Mouse (Mus musculus): ENCODE measurements around the gene Adora1. TPM values are rescaled to one million over a fixed set of nuclear protein-coding genes. Genes with fewer than 3 reads are reported as not detected.
A peak's percentile ranks its signal among the peaks of the same experiment; 100 is the strongest.

Gene Adora1
- polyA plus RNA-seq, 1 experiment from 2014 or later = 8.4 TPM

- Histone ChIP-seq H3K27ac (ENCODE audit: low read length) (no peak overlapping the region), H3K9me3 (ENCODE audit: control insufficient read depth, low read length) (no peaks in the 10 kb centered on the region), H3K4me3 (ENCODE audit: low read length) (no peak overlapping the region), H3K27me3 (ENCODE audit: control insufficient read depth, insufficient read depth, low read depth, low read length) (no peaks in the 10 kb centered on the region), H3K36me3 (ENCODE audit: control insufficient read depth, insufficient read depth, low read length) (no peaks in the 10 kb centered on the region), H3K4me1 (replicated peaks; ENCODE audit: control insufficient read depth, insufficient read depth, low read length) (peaks cover 2% of the 10 kb centered on the region; the same call in 1 of the 2 replicates), H3K4me2 (ENCODE audit: low read depth, low read length) (no peak overlapping the region), H3K9ac (ENCODE audit: low read length) (no peak overlapping the region)
- no peak for ATAC-seq (ENCODE audit: low read depth)
- 63% methylated on average over 2 of the region's 2 CpGs for WGBS
Observed at GRCm38 (mm10) chr1:134200481-134200880, 34.8 kb downstream of the Adora1 start.

GRCm38 (mm10) chr1:134198197-134198995 lies 36.8 kb downstream of the Adora1 start:
- Histone ChIP-seq H3K9me3 (ENCODE audit: control insufficient read depth, low read length) (no peaks in the 10 kb centered on the region), H3K9ac (ENCODE audit: low read length) (no peak overlapping the region), H3K4me1 (replicated peaks; ENCODE audit: control insufficient read depth, insufficient read depth, low read length) (peaks cover 2% of the 10 kb centered on the region; the same call in 1 of the 2 replicates), H3K36me3 (ENCODE audit: control insufficient read depth, insufficient read depth, low read length) (no peaks in the 10 kb centered on the region), H3K4me3 (ENCODE audit: low read length) (no peak overlapping the region), H3K4me2 (ENCODE audit: low read depth, low read length) (no peak overlapping the region), H3K27ac (ENCODE audit: low read length) (no peak overlapping the region), H3K27me3 (ENCODE audit: control insufficient read depth, insufficient read depth, low read depth, low read length) (no peaks in the 10 kb centered on the region)
- WGBS = 62% methylated on average over 12 of the region's 12 CpGs
- ATAC-seq (ENCODE audit: low read depth) = no peak

DNA sequence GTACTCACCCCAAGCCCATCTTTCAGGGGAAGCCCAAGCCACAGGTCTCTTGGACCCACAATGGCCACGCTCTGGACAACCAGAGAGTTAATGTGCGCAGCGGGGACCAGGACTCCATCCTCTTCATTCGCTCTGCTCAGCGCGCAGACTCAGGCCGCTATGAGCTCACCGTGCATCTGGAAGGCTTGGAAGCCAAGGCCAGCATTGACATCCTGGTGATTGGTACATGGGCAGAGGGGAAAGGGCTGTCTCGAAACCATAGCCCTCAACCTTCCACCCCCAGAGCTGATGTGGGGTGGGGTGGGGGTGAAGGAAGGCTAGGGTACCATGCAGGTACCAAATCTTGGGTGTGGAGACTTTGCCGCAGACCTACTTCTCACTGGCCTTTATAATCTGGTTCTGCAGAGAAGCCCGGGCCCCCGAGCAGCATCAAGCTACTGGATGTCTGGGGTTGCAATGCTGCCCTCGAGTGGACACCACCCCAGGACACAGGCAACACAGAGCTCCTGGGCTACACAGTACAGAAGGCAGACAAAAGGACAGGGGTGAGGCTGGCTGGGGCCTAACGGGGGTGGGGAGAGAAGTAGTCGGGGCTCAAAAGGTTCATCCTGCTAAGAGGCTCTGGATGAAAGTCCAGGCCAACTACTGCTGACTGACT lies 37.8 kb downstream of the Adora1 start:
- Histone ChIP-seq H3K4me3 (ENCODE audit: low read length) (no peak overlapping the region), H3K9ac (ENCODE audit: low read length) (no peak overlapping the region), H3K4me1 (replicated peaks; ENCODE audit: control insufficient read depth, insufficient read depth, low read length) (peaks cover 2% of the 10 kb centered on the region; the same call in 1 of the 2 replicates), H3K27me3 (ENCODE audit: control insufficient read depth, insufficient read depth, low read depth, low read length) (no peaks in the 10 kb centered on the region), H3K4me2 (ENCODE audit: low read depth, low read length) (no peak overlapping the region), H3K9me3 (ENCODE audit: control insufficient read depth, low read length) (no peaks in the 10 kb centered on the region), H3K36me3 (ENCODE audit: control insufficient read depth, insufficient read depth, low read length) (no peaks in the 10 kb centered on the region), H3K27ac (ENCODE audit: low read length) (no peak overlapping the region)
- ATAC-seq (ENCODE audit: low read depth) = no peak
- 84% methylated on average over 15 of the region's 15 CpGs for WGBS

DNA sequence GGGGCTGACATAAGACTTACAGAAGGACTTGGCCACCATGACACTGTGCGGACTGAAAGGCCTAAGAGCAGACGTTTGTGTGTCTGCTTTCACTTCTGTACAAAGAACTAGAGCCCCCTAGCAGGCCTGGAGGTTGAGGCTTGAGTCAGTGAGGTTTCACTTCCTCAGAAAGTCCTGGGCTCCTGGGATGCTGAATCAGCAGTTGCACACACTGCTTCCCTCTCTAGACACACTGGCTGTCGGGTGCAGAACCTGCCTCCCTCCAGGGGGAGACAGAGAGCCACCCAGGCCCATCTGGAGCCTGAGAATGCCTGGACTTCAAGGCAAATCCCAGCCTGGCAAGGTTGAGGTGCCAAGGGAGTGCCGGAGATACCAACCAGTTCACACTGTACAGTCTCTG lies 38.8 kb downstream of the Adora1 start:
- ATAC-seq (ENCODE audit: low read depth) = 0 out of 2 replicates have a peak, but pooled peaks have one; percentile 15
- Histone ChIP-seq H3K27ac (ENCODE audit: low read length) (no peak overlapping the region), H3K9ac (ENCODE audit: low read length) (no peak overlapping the region)

GRCm38 (mm10) chr1:134195979-134196378 lies 39.3 kb downstream of the Adora1 start:
- 33% methylated on average over 4 of the region's 4 CpGs for WGBS
- Histone ChIP-seq H3K9ac (ENCODE audit: low read length) (no peak overlapping the region), H3K4me1 (replicated peaks; ENCODE audit: control insufficient read depth, insufficient read depth, low read length) (peaks cover 2% of the 10 kb centered on the region; the same call in 1 of the 2 replicates), H3K4me3 (ENCODE audit: low read length) (no peak overlapping the region), H3K27ac (ENCODE audit: low read length) (peak overlapping the region; percentile 34; the same call in 1 of the 2 replicates), H3K9me3 (ENCODE audit: control insufficient read depth, low read length) (no peaks in the 10 kb centered on the region), H3K36me3 (ENCODE audit: control insufficient read depth, insufficient read depth, low read length) (no peaks in the 10 kb centered on the region), H3K27me3 (ENCODE audit: control insufficient read depth, insufficient read depth, low read depth, low read length) (no peaks in the 10 kb centered on the region), H3K4me2 (ENCODE audit: low read depth, low read length) (no peak overlapping the region)
- ATAC-seq (ENCODE audit: low read depth) = peak; percentile 20; the same call in 1 of the 2 replicates

More for the DNA sequence above, 38.8 kb downstream of the Adora1 start:
- peaks cover 2% of the 10 kb centered on the region; the same call in 1 of the 2 replicates for H3K4me1 ChIP-seq (replicated peaks; ENCODE audit: control insufficient read depth, insufficient read depth, low read length)
- H3K4me3 ChIP-seq (ENCODE audit: low read length) = no peak overlapping the region
- no peaks in the 10 kb centered on the region for H3K27me3 ChIP-seq (ENCODE audit: control insufficient read depth, insufficient read depth, low read depth, low read length)
- no peaks in the 10 kb centered on the region for H3K36me3 ChIP-seq (ENCODE audit: control insufficient read depth, insufficient read depth, low read length)
- WGBS = 60% methylated on average over 4 of the region's 4 CpGs
- no peaks in the 10 kb centered on the region for H3K9me3 ChIP-seq (ENCODE audit: control insufficient read depth, low read length)
- no peak overlapping the region for H3K4me2 ChIP-seq (ENCODE audit: low read depth, low read length)

- H3K4me1 ChIP-seq (replicated peaks; ENCODE audit: control insufficient read depth, insufficient read depth, low read length) = peaks cover 2% of the 10 kb centered on the region; the same call in 1 of the 2 replicates
- ATAC-seq (ENCODE audit: low read depth) = no peak
- WGBS = 26% methylated on average over 3 of the region's 3 CpGs
- no peak overlapping the region for H3K27ac ChIP-seq (ENCODE audit: low read length)
- no peaks in the 10 kb centered on the region for H3K27me3 ChIP-seq (ENCODE audit: control insufficient read depth, insufficient read depth, low read depth, low read length)
- H3K9me3 ChIP-seq (ENCODE audit: control insufficient read depth, low read length) = no peaks in the 10 kb centered on the region
- H3K36me3 ChIP-seq (ENCODE audit: control insufficient read depth, insufficient read depth, low read length) = no peaks in the 10 kb centered on the region
- H3K9ac ChIP-seq (ENCODE audit: low read length) = no peak overlapping the region
- no peak overlapping the region for H3K4me2 ChIP-seq (ENCODE audit: low read depth, low read length)
- no peak overlapping the region for H3K4me3 ChIP-seq (ENCODE audit: low read length)
Observed at GRCm38 (mm10) chr1:134195571-134195970, 39.7 kb downstream of the Adora1 start.

DNA sequence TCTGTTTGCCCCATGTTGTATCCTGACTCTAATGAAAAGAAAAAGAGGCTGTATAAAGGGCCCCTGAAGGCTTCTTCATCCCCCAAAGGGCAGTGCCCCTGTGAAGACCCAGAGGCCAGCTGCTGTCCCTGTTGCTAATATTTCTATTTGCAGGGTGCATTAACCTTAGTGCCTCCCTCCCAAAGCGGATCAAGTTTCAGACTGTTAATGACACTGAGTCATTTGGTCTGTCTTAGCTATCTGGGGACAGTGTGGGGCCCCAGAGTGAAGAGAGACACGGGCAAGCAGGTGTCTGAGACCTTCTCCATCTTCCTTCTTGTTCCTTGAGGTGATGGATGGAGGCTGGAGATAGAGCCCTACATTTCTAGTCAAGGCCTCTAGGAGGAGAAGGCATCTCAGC lies 40.1 kb downstream of the Adora1 start:
- Histone ChIP-seq H3K4me1 (replicated peaks; ENCODE audit: control insufficient read depth, insufficient read depth, low read length) (peaks cover 2% of the 10 kb centered on the region; the same call in 1 of the 2 replicates), H3K9me3 (ENCODE audit: control insufficient read depth, low read length) (no peaks in the 10 kb centered on the region), H3K27ac (ENCODE audit: low read length) (no peak overlapping the region), H3K4me2 (ENCODE audit: low read depth, low read length) (no peak overlapping the region), H3K36me3 (ENCODE audit: control insufficient read depth, insufficient read depth, low read length) (no peaks in the 10 kb centered on the region), H3K9ac (ENCODE audit: low read length) (no peak overlapping the region), H3K27me3 (ENCODE audit: control insufficient read depth, insufficient read depth, low read depth, low read length) (no peaks in the 10 kb centered on the region), H3K4me3 (ENCODE audit: low read length) (no peak overlapping the region)
- 27% methylated on average over 2 of the region's 2 CpGs for WGBS
- ATAC-seq (ENCODE audit: low read depth) = no peak

- H3K36me3 ChIP-seq (ENCODE audit: control insufficient read depth, insufficient read depth, low read length) = no peaks in the 10 kb centered on the region
- no peaks in the 10 kb centered on the region for H3K27me3 ChIP-seq (ENCODE audit: control insufficient read depth, insufficient read depth, low read depth, low read length)
- H3K9me3 ChIP-seq (ENCODE audit: control insufficient read depth, low read length) = no peaks in the 10 kb centered on the region
- H3K4me3 ChIP-seq (ENCODE audit: low read length) = no peak overlapping the region
- H3K4me1 ChIP-seq (replicated peaks; ENCODE audit: control insufficient read depth, insufficient read depth, low read length) = peaks cover 2% of the 10 kb centered on the region; the same call in 1 of the 2 replicates
- H3K9ac ChIP-seq (ENCODE audit: low read length) = no peak overlapping the region
- H3K27ac ChIP-seq (ENCODE audit: low read length) = no peak overlapping the region
- no peak for ATAC-seq (ENCODE audit: low read depth)
- 72% methylated on average over 16 of the region's 16 CpGs for WGBS
- H3K4me2 ChIP-seq (ENCODE audit: low read depth, low read length) = no peak overlapping the region
Observed at GRCm38 (mm10) chr1:134194298-134195022, 40.8 kb downstream of the Adora1 start.
